Mouse (Mus musculus) testis, postnatal 14 days (tissue): ENCODE results near the gene Gm49361.

ENCODE experiments used
- DNase-seq: peaks from one replicate; pipeline ENCODE4 v3.0.0; 2021; ENCODE audit warnings: low spot score

Gm49361 gene

DNA sequence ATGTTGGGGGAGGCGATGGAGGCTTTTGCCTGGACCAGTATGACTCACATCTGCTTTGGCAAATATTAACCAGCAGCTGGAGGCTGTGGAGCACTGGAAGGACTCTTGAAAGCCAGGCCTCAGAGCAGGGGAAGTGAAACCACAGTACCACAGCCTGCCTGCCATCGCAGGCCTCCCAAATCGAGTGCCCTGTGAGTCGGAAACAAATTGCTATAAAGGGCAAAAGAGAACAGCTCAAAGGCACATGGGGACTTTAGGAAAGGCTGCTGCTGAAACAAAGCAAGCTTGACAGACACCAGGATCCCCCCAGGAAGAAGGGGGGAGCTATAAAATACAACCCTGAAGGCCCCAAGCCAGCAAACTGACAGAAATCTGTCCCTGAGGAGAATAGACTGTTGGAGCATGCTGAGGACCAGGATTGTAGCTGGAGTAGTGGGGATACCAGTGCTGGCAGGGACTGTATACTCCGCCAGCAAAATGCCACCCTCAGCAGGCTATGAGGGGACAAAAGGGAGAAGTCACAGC, 15.9 kb downstream of the Gm49361 start:
- no peak for DNase-seq

DNA sequence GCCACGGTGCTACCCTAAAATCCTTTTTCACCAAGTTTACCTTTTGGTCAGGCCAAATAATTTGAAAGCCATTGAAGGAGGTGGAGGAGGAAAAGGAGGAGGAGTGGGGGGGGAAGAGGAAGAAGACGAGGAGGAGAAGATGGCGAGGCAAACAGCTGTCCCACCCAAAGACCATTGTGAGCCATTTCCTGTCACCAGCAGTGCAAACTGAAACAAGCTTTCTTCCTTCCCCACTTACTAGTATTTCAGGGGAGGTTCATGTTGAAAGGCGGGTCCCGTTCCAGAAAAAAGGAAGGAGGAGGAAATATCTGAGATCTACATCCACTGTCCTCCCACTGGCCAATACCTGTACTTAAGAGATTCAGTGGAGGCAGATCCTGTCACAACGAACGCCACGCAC, 16.5 kb downstream of the Gm49361 start:
- DNase-seq = no peak

DNA sequence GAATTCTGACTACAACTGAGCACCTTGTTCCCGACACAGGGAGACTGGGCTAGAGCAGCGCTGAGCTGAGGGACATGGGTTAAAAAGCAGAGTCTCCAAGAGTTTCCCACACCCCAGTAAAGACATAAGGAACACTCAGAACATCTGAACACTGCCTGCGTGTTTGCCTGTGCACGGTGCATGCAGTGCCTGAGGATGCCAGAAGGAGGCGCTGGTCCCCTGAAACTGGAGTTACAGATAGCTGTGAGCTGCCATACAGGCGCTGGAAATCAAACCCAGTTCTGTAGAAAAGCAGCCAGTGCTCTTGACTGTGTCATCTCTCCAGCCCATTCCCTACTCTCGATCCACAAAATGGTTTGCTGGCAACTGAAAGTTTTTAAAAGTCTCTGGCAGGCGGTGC, 19.7 kb downstream of the Gm49361 start:
- no peak for DNase-seq

DNA sequence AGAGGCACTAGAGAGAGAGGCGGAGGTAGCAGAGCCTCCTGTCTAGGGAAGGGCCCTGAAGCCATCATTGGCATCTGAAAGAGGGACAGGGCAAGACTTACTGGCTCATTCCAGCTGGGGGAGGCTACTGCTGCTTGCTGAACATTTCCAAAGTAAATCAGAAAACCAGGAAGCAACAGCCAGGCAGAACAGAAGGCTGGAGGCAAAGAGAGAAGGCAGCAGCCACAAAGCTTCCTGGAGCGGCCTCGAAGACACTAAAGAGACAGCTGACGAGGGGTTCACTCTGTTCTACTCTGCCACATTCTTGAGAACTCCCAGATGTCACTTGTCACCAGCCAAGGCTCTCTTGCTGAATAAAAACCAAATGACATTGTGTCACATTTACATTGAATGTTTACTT, 21.4 kb downstream of the Gm49361 start:
- no peak for DNase-seq

DNA sequence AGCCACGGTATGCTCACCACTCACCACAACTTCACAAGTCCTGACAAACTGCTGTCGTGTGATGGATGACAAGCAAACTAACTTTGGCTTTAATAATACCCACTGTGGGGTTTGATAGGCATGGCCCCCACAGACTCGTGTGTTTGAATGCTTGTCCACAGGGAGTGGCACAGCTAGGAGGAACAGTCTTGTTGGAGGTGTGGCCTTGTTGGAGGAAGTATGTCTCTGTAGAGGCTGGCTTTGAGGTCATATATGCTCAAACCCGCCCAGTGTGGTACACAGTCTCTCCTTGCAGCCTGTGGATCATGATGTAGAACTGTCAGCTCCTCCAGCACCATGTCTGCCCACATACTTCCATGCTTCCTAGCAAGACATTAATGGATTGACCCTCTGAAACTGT, 27.7 kb downstream of the Gm49361 start:
- DNase-seq = no peak

DNA sequence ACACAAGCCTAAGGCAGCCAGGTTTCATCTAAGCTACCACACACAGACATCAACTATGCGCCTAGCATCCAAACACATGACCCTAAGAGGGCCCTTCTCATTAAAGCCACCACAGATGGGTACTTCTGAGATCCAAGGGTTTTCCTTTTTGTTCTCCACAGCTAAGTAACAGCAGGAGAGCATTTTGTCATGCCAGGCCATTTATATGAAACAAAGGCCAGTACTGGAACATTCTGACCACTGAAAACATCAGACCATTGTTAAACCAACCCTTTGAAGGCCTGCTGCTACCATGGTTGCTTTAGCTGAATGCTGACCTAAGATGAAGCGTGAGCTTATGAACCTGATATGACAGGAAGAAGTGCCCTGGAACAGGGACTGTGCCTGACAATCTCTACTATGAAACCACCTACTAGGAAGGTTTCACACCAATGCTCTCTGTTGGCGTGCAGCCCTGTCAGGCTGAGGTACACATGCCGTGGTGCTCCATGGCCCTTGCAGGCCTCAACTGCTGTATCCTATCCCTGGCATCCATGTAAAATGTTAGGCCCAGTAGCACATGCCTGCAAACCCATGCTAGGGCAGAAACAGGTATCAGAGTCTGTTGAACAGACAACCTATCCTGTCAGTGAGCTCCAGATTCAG, 29.2 kb downstream of the Gm49361 start:
- DNase-seq = no peak

DNA sequence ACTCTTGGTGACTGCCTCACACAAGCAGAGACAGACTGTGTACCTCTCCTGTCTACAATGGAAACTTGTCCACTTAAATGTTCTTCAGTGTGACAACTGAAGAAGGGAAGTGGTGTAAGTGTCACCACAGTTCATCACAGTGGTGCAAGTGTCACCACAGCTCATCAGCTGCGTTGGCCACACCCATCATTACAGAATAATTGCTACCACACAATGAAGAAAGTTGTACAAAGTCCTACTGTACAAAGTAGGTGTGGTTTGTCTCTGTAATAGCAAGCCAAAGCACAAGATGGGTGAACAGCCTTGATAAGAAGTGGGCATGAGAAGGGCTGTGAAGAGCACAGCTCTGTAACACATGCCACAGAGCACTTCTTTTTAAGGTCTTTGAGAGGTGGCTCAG, 33.0 kb downstream of the Gm49361 start:
- no peak for DNase-seq

DNA sequence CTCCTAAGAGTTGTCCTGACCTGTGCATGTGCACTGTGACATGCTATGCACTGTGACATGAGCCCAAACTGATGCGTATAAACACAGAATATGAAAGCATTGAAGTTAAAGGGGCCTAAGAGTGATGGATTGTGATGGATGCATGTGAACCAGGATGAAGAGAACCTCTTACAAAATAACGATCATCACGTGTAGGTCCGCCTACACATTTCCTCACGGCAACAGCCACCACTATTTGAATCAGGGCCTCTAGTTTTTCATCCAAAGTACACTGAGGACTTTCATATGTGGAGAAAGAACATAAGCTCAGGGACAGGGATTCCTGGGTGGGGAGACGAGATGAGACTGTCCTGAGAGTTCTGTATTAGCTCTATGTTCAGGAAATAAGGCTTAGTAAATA, 34.8 kb downstream of the Gm49361 start:
- DNase-seq = no peak

DNA sequence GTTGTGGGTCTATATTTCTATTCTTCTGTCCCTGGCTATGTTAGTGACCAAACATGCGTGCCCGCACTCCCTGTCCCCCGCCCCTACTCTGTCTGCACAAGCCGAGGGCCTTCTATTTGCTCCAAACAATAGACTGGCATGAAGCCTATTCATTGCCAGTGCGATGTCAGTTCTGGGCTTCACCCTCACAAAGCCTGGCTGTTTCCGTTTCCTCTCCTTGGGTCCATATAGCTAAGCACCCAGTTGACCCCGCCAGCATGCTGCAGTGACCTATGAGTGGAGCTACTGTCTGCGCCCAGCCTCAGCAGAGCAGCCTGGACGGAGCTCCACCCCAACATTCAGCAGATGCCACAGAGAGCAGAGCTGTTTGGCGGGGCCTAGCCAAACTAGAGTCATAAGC, 36.7 kb downstream of the Gm49361 start:
- no peak for DNase-seq

DNA sequence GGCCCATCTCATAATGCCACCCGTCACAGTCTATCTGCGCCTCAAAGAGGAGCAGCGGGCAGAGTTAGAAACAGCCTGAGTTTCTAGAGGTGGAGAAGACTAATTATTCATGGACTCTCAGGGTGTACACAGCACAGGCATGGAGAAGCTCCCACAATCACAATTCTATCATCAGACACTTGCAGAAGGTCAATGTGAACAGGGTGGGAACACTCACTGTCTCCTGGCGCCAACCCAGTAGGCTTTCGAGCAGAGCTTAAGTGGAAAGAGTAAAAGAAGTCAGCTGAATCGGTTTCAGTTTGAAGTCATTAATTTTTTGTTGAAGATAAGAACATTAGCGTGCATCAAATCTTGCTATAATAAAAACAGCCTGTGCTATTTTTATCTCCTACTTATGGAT, 37.3 kb downstream of the Gm49361 start:
- DNase-seq = peak; percentile 45

DNA sequence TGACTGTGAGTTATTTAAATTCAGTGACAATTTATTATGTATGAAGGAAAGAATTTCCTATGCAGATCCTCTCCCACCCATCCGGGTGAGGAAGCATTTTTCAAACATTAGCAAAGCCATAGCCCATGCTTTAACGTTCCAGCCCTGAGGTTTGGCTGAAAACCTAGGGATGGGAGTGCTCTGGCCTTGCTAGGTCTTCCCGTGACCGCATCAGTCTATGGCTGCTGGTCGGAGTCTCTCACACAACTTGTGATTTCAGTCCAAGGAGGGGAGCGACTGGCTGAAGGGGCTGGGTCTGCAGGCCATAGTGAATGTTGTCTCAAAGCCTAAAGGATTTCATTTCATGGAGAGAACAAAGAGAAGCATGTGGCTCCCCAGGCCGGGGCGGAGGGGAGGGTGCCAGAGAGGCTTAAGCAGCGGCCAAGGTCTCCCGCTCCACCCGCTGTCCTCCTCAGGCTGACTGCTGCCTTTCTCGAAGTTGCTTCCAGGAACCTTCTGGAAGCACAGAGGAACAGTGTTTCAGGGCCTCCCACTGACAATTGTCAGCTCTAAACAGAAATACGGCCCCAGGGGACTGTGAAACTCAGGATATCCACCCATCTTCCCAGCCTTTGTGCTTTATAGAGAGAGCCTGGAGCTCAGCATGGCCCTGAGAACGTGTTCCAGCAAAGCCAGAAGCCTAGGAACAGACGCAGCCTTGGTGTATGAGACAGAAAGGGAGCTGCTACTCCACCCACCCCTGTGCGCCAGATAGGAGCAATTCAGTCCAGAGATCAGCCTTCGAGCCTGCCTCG, 38.6 kb downstream of the Gm49361 start:
- DNase-seq = peak; percentile 52

DNA sequence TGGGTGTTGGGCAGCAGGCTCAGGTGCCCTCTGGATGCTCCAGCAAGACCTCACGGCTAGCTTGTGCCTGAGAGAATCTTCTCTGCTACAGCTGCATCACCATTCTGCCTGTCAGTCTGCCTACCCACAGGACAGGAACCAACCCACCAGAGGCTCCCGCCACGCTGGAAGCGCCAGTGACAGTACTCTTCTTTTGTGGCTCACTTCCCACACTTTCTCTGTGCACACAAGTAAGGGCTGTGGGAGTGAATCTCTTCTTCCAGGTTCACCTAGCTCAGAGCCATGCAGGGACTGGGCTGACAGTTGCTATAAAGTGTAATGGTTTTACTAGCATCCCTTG, 39.2 kb downstream of the Gm49361 start:
- no peak for DNase-seq

DNA sequence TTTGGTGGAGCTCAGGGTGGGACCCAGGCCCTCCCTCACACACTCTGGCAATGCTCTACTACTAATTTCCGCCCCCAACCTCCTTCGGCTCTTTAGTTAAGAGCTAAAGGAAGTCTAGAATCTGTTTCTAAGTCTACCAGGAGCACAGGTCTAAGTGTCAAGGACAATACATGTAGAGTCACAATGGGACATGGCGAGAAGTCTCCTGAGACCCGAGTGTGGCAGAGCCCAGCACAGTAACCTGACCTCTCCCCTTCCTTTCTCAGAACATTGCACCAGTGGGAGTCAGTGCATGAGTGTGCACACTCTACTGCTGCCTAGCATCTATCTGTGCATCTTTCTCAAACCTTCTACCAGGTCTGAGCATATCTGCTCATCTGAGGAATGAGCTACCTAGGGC, 40.1 kb downstream of the Gm49361 start:
- DNase-seq = no peak

DNA sequence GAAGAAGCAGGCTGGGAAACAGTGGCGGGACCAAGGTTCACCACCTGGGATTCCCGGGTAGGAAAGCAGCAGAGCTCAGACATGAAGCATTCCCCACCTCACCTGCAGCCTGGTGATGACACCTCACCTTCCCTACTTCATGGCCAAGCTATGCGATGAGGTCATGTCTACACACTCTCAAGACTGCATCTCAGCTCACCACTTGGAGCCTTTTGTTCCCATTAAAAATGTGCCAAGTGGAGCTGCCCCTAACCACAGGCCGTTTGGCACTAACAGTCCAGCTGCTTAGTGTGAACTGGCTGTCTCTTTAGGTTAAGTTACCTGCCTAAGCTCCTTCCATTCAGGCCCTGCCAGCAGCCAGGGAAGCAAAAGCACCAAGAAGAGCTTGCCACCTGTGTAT, 40.8 kb downstream of the Gm49361 start:
- DNase-seq = no peak

DNA sequence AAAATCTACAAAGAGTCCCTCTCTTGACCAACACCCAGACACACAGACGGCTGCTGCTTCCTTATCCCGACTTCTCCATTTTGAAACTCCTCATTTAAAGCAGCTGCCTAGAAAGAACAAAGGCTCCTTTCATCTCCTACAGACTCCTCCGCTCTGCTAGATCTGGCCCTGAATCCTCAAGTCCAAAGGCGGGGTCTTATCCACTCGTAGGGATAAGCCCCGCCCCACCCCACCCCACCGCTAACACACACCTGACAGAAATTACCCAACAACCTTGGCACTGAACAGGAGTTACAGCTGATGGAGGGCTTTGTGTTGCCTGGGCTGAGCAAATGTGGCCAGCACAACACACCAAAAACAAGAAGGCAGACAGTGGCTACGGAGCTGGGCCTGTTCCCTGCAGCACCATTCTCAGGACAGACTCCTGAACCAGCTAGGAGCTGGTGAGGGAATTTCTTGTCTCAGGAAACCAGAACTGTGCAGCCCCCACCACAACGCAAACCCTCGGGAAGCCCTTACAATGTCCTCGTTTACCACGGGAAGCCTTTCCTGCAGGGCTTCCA, 43.9 kb downstream of the Gm49361 start:
- no peak for DNase-seq

DNA sequence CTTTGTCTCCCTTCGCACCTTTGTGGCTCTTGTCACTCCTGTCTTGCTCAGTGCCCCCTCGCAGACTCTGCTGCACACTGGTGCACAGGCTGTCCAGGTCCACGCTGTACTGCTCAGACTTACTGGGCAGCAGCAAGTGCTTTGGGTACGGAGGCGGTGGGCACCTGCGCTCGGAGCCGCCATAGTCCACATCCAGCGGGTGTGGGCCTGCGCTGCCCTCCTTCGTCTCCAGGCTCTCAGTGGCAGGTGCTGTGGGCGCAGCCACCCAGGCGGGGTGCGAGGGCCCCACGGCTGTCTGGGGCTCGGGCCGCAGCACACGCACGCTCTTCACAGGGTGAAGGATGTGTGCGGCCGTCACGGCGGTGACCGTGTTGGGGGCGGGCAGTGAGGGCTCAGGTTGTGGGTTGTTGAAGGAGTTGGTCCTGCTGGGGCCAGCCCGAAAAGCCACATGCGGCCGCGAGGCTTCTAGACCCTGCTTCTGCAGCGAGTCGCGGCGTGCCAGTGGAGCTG, 46.4 kb downstream of the Gm49361 start:
- DNase-seq = no peak

DNA sequence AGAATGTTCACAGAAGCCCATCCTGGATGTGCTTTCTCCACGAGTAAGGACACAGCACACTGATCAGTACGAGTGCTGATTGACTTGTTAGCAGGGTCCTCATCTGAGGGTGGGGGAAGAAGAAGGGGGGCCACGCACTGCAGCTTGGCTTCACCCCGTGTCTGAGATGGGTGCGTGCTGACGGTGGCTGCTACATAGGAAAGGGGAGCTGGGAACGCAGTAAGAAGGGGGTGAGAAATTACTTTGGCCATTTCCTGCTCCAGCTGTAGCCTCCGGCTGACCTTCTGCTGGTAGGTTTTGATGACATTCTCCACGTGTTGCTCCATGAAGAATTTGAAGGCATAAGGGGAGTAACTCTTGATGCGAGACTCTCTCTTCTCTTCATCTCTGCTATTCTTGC, 46.9 kb downstream of the Gm49361 start:
- DNase-seq = no peak

DNA sequence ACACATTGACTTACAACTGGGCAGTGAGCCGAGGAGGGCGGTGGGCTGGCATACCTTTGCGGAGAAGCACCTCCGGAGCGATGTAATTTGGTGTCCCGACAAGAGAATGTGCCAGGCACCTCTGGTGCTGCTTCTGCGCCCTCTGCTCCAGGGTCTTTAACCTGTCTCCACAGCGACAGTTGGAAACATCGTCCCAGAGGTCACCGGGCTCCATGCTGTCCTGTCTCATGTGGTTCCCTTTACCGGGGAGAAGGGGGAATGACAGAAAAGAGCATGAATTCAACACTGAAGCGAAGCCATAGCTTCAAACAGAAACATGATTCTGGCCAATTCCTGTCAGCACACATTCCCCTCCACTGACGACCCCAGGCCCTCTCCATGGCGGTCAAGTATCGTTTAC, 49.8 kb downstream of the Gm49361 start:
- no peak for DNase-seq

DNA sequence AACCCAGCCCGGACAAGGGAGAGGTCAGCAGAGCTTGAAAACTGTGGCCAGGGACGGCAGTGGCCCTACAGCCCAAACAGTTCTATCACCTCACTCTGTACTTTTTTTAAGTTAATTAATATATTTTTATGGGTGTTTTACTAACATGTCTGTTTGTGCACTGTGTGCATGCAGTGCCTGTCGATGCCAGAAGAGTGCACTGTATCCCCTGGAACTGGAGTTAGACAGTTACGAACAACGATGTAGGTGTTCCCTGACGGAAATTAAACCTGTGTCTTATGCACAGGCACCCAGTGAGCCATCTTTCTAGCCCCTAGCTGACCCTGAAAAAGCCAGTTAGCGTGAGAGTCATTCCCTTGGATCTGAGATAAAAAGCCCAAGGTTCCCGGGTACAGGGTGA, 50.4 kb downstream of the Gm49361 start:
- DNase-seq = no peak

DNA sequence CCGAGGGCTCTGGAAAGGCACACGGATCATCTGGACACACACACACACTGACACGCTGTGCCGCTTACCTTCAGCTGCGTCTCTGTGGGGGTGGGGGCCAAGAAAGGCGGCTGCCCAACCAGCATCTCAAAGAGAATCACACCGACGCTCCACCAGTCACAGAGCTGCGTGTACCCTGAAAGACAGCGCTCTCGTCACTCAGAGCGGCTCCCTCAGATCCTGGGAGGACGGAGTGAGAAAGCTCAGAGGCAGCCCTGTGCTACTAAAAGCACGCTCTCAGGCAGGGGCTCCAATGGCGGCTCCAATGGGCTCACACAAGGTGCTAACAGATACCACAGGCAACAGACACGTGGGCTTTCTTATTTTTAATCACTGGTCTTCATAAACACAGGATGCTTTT, 51.7 kb downstream of the Gm49361 start:
- DNase-seq = no peak

DNA sequence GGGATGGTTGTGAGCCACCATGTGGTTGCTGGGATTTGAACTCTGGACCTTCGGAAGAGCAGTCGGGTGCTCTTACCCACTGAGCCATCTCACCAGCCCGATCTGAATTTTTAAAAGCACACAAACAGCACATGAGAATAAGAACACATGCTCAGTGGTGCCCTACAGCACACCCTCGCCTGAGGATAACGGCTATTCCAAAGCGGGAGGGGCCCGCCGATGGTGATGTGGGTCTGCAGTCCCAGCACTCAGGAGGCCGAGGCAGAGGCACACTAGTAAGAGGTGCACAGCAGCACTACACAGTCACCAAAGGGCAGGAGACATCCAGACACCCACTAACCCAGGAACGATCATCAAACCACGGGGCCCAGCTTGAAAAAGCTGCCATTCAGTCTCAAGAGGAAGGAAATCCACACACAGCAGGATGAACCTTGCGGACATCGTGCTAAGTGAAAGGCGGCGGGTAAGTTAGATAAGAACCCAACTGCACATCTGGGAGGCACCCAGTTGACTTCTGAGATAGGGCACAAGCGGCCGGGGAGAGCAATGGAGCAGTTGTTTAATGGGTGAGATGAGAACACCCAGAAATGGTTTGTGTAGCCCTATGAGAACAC, 53.3 kb downstream of the Gm49361 start:
- no peak for DNase-seq

DNA sequence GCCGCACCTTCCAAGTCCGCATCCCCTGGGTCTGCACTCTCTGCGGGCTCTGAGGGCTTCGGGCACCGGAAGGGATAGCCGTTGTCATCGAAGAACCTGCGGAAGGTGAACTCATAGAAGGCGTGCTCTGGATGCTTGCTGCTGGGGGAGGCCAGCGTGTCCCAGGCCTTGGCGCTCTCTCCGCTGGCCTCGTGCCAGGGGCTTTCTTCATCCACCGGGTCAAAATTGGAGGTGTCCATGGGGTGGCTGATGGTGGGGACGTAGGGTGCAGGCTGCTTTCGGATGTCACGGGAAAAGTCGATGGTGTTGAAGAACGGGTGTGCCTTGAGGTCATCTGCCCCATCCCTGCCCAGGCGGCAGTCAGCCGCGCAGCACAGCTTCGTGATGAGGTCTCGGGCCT, 54.6 kb downstream of the Gm49361 start:
- DNase-seq = no peak

DNA sequence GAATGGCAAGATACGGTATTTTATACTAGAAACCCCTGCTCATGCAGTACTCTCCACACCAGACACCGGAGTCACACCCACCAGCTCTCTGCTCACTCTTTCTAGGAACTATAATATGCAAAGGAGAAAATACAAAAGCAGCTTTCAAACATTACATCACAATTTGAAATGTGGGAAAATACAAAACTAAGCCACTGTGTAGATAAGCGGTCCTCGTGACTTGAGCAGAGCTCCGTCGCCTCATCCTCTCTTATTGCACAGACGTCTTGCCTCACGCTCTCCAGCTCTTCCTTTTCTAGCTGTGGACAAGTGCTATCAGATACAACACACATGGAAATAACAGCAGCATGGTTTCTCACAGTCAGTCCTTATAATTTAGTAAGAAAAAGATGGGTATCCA, 55.2 kb downstream of the Gm49361 start:
- no peak for DNase-seq
